In genomic region chr1:72873078-72873477, GRCm38 (mm10) we compare ENCODE assay signal across 9 mouse cellular contexts. TPM values are rescaled to one million over a fixed set of nuclear protein-coding genes. Genes with fewer than 3 reads are reported as not detected.
DNase-seq lines count a peak whose midpoint lies in the region; ATAC-seq and TF ChIP-seq lines count a peak whose summit lies in the region.
"Had no signal": no experiment of that assay in that cellular context is flagged by ENCODE, and none has a peak within 500 bp of the region (broad histone marks: within the 10 kb centered on the region; RNA-seq: fewer than 3 reads in every experiment).

No protein-coding gene starts in this region.

- no peak overlapping the region for H3K9ac ChIP-seq in lung, postnatal 0 days (replicated peaks; ENCODE audit: low read depth)
- peak overlapping the region; percentile 77 for H3K9ac ChIP-seq in limb, embryonic 15.5 days

- TF ChIP-seq POLR2A in cerebellum, adult 2 months (IDR thresholded peaks at IDR 0.05; ENCODE audit: borderline replicate concordance, insufficient read depth, low read length), result no peak
- no peak for TF ChIP-seq POLR2A in lung, adult 2 months (IDR thresholded peaks at IDR 0.05; ENCODE audit: borderline replicate concordance, extremely low read depth, low read depth, low read length)

- intact Hi-C loops in left cerebral cortex, postnatal 14 days (cut with DNase I), result loop anchor here (10.0 kb wide), 2 partner anchors 512 to 662 kb away; no protein-coding TSS in a partner anchor

- under 1% methylated on average over 16 of the region's 16 CpGs for WGBS in cerebellum, adult 2 months
- under 1% methylated on average over 16 of the region's 16 CpGs for WGBS in lung, postnatal 0 days
- 1% methylated on average over 16 of the region's 16 CpGs for WGBS in lung, adult 2 months
- 2% methylated on average over 16 of the region's 16 CpGs for WGBS in limb, embryonic 15.5 days

- no peaks in the 10 kb centered on the region for H3K27me3 ChIP-seq in cerebellum, adult 2 months (ENCODE audit: control insufficient read depth, insufficient read depth, low read length)
- peaks cover 20% of the 10 kb centered on the region; the same call in 1 of the 2 replicates for H3K27me3 ChIP-seq in lung, postnatal 0 days (replicated peaks; ENCODE audit: insufficient read depth, low read length)
- peaks cover 5% of the 10 kb centered on the region; the same call in 1 of the 2 replicates for H3K27me3 ChIP-seq in limb, embryonic 15.5 days

- H3K4me2 ChIP-seq in lung, postnatal 0 days (replicated peaks; ENCODE audit: low read depth, low read length), result peak overlapping the region; percentile 77
- H3K4me2 ChIP-seq in limb, embryonic 15.5 days, result peak overlapping the region; percentile 81

- no peak for TF ChIP-seq CTCF in cerebellum, adult 2 months (IDR thresholded peaks at IDR 0.05; ENCODE audit: borderline replicate concordance, insufficient read depth, low read depth, low read length)
- TF ChIP-seq CTCF in lung, postnatal 0 days (IDR thresholded peaks at IDR 0.05), result no peak
- TF ChIP-seq CTCF in lung, adult 2 months (IDR thresholded peaks at IDR 0.05; ENCODE audit: insufficient read depth, low read length), result no peak

- no peaks in the 10 kb centered on the region for H3K9me3 ChIP-seq in lung, postnatal 0 days (ENCODE audit: low read length)
- H3K9me3 ChIP-seq in limb, embryonic 15.5 days, result no peaks in the 10 kb centered on the region

- ATAC-seq in cerebellum, adult (ENCODE audit: insufficient number of reproducible peaks, low FRiP score, low TSS enrichment), result no peak
- ATAC-seq in lung, postnatal 0 days, result no peak
- no peak for ATAC-seq in limb, embryonic 15.5 days (ENCODE audit: insufficient number of reproducible peaks, low FRiP score, low TSS enrichment, low read depth)

- no peaks in the 10 kb centered on the region for H3K36me3 ChIP-seq in lung, postnatal 0 days (ENCODE audit: insufficient read depth, low read length)
- H3K36me3 ChIP-seq in limb, embryonic 15.5 days, result 0 out of 2 replicates have a peak, but pooled peaks cover 5% of the 10 kb centered on the region

- H3K4me3 ChIP-seq in cerebellum, adult 2 months (replicated peaks; ENCODE audit: insufficient read depth, low read depth, low read length), result peak overlapping the region; percentile 99
- H3K4me3 ChIP-seq in lung, postnatal 0 days (ENCODE audit: low read depth, low read length), result peak overlapping the region; percentile 39; the same call in 1 of the 2 replicates
- no peak overlapping the region for H3K4me3 ChIP-seq in lung, adult 2 months (replicated peaks; ENCODE audit: extremely low read depth, low read depth, low read length)
- peak overlapping the region; percentile 63 for H3K4me3 ChIP-seq in limb, embryonic 15.5 days

- peak overlapping the region; percentile 99; the same call in 1 of the 2 replicates for H3K27ac ChIP-seq in cerebellum, adult 2 months (ENCODE audit: insufficient read depth, low read length)
- no peak overlapping the region for H3K27ac ChIP-seq in lung, postnatal 0 days (ENCODE audit: low read length)
- H3K27ac ChIP-seq in limb, embryonic 15.5 days, result peak overlapping the region; percentile 92

- peak in 1 of 2 experiments; percentile 50 for DNase-seq in cerebellum, adult 2 months
- DNase-seq in lung, postnatal 0 days (ENCODE audit: low spot score), result no peak
- DNase-seq in lung, adult 2 months, result no peak
- no peak for DNase-seq in testis, postnatal 10 days (ENCODE audit: low spot score)
- no peak for DNase-seq in left cerebral cortex, postnatal 14 days (ENCODE audit: low spot score in 2 of 2)
- no peak for DNase-seq in lung, postnatal 25 days (ENCODE audit: low spot score)
- DNase-seq: thymus, adult 18-20 months had no signal

- H3K4me1 ChIP-seq in cerebellum, adult 2 months (ENCODE audit: control insufficient read depth, insufficient read depth, low read length), result peaks cover 12% of the 10 kb centered on the region
- H3K4me1 ChIP-seq in lung, postnatal 0 days (ENCODE audit: insufficient read depth, low read depth, low read length), result peaks cover 10% of the 10 kb centered on the region
- peaks cover 8% of the 10 kb centered on the region for H3K4me1 ChIP-seq in lung, adult 2 months (ENCODE audit: control insufficient read depth, insufficient read depth, low read length)
- H3K4me1 ChIP-seq in limb, embryonic 15.5 days, result peaks cover 70% of the 10 kb centered on the region

- TF ChIP-seq EP300 in lung, postnatal 0 days (IDR thresholded peaks at IDR 0.05), result no peak

RNA-seq across cellular contexts. Expression of gene Igfbp5, which starts 1.6 kb away (rescaled TPM):
- 63.0 and 81.6 TPM in 2 replicates for polyA plus RNA-seq in cerebellum, adult 2 months (2012; rRNA removed)
- polyA plus RNA-seq in lung, postnatal 0 days (2015; fragmentation: Nextera tagmentation; extraction: Ambion mirVana), result 30.7 and 32.6 TPM in 2 replicates
- polyA plus RNA-seq in lung, adult 2 months (2012; rRNA removed), result 91.2 and 118 TPM in 2 replicates
- polyA plus RNA-seq in limb, embryonic 15.5 days (2015; fragmentation: Nextera tagmentation; extraction: Ambion mirVana), result 108 and 118 TPM in 2 replicates
- total RNA-seq in left cerebral cortex, postnatal 14 days (2021), result 10 to 100 TPM; 65.5 to 79.3 TPM

RNA-seq across cellular contexts. Expression of gene Igfbp2, which starts 48.8 kb away (rescaled TPM):
- polyA plus RNA-seq in cerebellum, adult 2 months (2012; rRNA removed), result 63.0 and 78.5 TPM in 2 replicates
- polyA plus RNA-seq in lung, postnatal 0 days (2015; fragmentation: Nextera tagmentation; extraction: Ambion mirVana), result 51.4 and 58.5 TPM in 2 replicates
- polyA plus RNA-seq in lung, adult 2 months (2012; rRNA removed), result 308 and 450 TPM in 2 replicates
- 379 and 399 TPM in 2 replicates for polyA plus RNA-seq in limb, embryonic 15.5 days (2015; fragmentation: Nextera tagmentation; extraction: Ambion mirVana)
- total RNA-seq in left cerebral cortex, postnatal 14 days (2021), result 100 to 1,000 TPM; 102 to 116 TPM
